Mouse (Mus musculus) forebrain, embryonic 13.5 days (tissue): ENCODE results near the gene Gm42878. TPM values are rescaled to one million over a fixed set of nuclear protein-coding genes. Genes with fewer than 3 reads are reported as not detected.

ENCODE experiments used
- ATAC-seq: fragments of 200-750 bp; cut with Nextera tagmentation; 2 replicates; pipeline ENCODE4 v1.8.0; 2017
- H3K27ac ChIP-seq: fragments of 300-500 bp; sonication (generic); 2 replicates; pipeline ENCODE4 v1.5.1; 2015; ENCODE audit warnings: inconsistent platforms, mild to moderate bottlenecking, moderate library complexity
- H3K27me3 ChIP-seq: fragments of 300-500 bp; sonication (generic); 2 replicates; pipeline ENCODE4 v1.6.1; 2015; ENCODE audit warnings: mild to moderate bottlenecking, inconsistent platforms
- H3K36me3 ChIP-seq: fragments of 300-500 bp; sonication (generic); 2 replicates; pipeline ENCODE4 v1.6.1; 2015; ENCODE audit warnings: mild to moderate bottlenecking, inconsistent platforms; ENCODE audit not compliant: poor library complexity, severe bottlenecking
- H3K4me1 ChIP-seq: fragments of 300-500 bp; sonication (generic); 2 replicates; pipeline ENCODE4 v1.6.1; 2015; ENCODE audit warnings: inconsistent platforms
- H3K4me2 ChIP-seq: fragments of 300-500 bp; sonication (generic); 2 replicates; pipeline ENCODE4 v1.6.1; 2015; ENCODE audit warnings: inconsistent platforms, mild to moderate bottlenecking, moderate library complexity
- H3K4me3 ChIP-seq: fragments of 300-500 bp; sonication (generic); 2 replicates; pipeline ENCODE4 v1.5.1; 2015; ENCODE audit warnings: mild to moderate bottlenecking, inconsistent platforms
- H3K9ac ChIP-seq: fragments of 300-500 bp; sonication (generic); 2 replicates; pipeline ENCODE4 v1.6.1; 2015; ENCODE audit warnings: mild to moderate bottlenecking, inconsistent platforms
- H3K9me3 ChIP-seq: fragments of 300-500 bp; sonication (generic); replicated peaks from 2 replicates; pipeline ENCODE4 v1.6.1; 2016; ENCODE audit warnings: inconsistent platforms
- WGBS: fragments of 180-500 bp; shearing (Covaris S2); methylation state at CpG from one replicate; pipeline ENCODE4 v1.1.7; 2015; 5-methylcytosine and 5-hydroxymethylcytosine counted together
- polyA plus RNA-seq: library from polyadenylated mRNA; unstranded; fragments of >200 nt; fragmentation: Nextera tagmentation; extraction: Ambion mirVana; gene quantifications from 2 replicates; pipeline ENCODE4 v1.2.1, GENCODE M21; 2015

Gm42878 gene
- polyA plus RNA-seq, 1 experiment from 2014 or later, result not detected

GRCm38 (mm10) chr5:121469566-121469965, 75.7 kb downstream of the Gm42878 start:
- H3K36me3 ChIP-seq, result no peaks in the 10 kb centered on the region
- ATAC-seq, result no peak
- H3K9me3 ChIP-seq, result no peaks in the 10 kb centered on the region
- no peaks in the 10 kb centered on the region for H3K27me3 ChIP-seq
- H3K4me3 ChIP-seq, result no peak overlapping the region
- no peak overlapping the region for H3K9ac ChIP-seq
- no peak overlapping the region for H3K27ac ChIP-seq
- WGBS, result 58% methylated on average over 3 of the region's 3 CpGs
- H3K4me2 ChIP-seq, result no peak overlapping the region
- no peaks in the 10 kb centered on the region for H3K4me1 ChIP-seq

Other genes starting within 250 kb of the Gm42878 start
- 111 and 117 TPM in 2 replicates for gene Trafd1, start 159.8 kb downstream of the Gm42878 start, polyA plus RNA-seq
- 46.7 and 52.2 TPM in 2 replicates for gene Naa25, start 147.5 kb downstream of the Gm42878 start, polyA plus RNA-seq
- 1.8 TPM in 2 replicates for gene Tmem116, start 93.6 kb downstream of the Gm42878 start, polyA plus RNA-seq
- gene Erp29, start 93.0 kb downstream of the Gm42878 start, polyA plus RNA-seq, result 130 and 137 TPM in 2 replicates
- not detected in 2 replicates for gene Adam1b, start 42.0 kb downstream of the Gm42878 start, polyA plus RNA-seq
- 3.1 and 3.8 TPM in 2 replicates for gene Adam1a, start within 50 bp of the Gm42878 start, polyA plus RNA-seq
- 53.0 and 57.0 TPM in 2 replicates for gene Mapkapk5, start 423 bp upstream of the Gm42878 start, polyA plus RNA-seq
- gene Aldh2, start 48.3 kb upstream of the Gm42878 start, polyA plus RNA-seq, result 80.8 and 98.1 TPM in 2 replicates
- 1.0 TPM in 2 replicates for gene Acad12, start 73.5 kb upstream of the Gm42878 start, polyA plus RNA-seq
- gene Acad10, start 115.0 kb upstream of the Gm42878 start, polyA plus RNA-seq, result 0.87 and 1.8 TPM in 2 replicates
- gene Brap, start 115.1 kb upstream of the Gm42878 start, polyA plus RNA-seq, result 40.9 and 42.7 TPM in 2 replicates
- 57.2 and 60.8 TPM in 2 replicates for gene Atxn2, start 165.9 kb upstream of the Gm42878 start, polyA plus RNA-seq